Mouse (Mus musculus) heart, adult 2 months (tissue): ENCODE measurements around the gene Gm42957.

Experiments
- CTCF ChIP-seq: fragments of 200-600 bp; IDR thresholded peaks from 2 replicates; pipeline ENCODE4 v1.8.1; 2022; ENCODE audit warnings: antibody characterized with exemption, mild to moderate bottlenecking, moderate library complexity
- EP300 ChIP-seq: fragments of 200-500 bp; IDR thresholded peaks from 2 replicates; pipeline ENCODE4 v1.6.1; 2011; ENCODE audit warnings: low read depth, low read length, control low read depth; ENCODE audit not compliant: insufficient read depth

DNA sequence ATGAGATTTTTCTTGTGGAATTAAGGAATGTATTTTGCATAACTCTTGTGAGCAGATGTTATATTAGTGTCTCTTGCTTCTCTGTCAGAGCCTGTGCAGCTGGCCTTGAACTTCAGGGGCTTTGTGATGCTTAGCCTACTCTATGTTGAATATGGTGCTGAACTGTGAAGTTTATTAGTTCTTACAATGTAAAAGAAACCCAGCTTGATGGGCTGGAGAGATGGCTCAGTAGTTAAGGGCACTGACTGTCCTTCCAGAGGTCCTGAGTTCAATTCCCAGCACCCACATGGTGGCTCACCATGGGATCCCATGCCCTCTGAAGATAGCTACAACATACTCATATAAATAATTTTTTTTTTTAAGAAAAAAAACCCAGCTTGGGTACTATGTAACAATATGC lies 3.2 kb upstream of the Gm42957 start:
- TF ChIP-seq CTCF (no peak), EP300 (no peak)
